Mouse (Mus musculus): ENCODE data around the gene Gm17359.

The Gm17359 gene

GRCm38 (mm10) chr3:79475980-79476379 is 139.5 kb downstream of the Gm17359 start:
- DNase-seq (ENCODE audit: low spot score): no peak

GRCm38 (mm10) chr3:79478400-79478799 is 141.9 kb downstream of the Gm17359 start:
- no peak for DNase-seq (ENCODE audit: low spot score)

DNA sequence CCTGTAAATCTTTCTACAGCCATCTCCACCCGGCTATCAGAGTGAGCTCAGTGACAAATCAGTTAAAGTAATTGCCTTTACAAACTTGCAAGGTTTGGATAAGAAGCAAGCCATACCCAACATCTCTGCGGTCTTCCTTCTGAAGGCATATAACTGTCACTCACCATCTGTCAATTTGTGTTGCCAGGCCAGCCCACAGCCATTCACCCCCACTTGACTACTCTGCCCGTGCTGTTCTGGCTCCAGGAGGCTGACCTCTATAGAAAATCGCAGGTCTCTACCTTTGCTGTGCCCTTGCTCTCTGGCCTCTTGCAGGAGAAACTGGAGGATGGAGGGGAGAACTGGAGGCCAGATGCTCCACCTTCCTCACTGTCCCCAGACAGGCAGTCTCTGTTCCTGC is 142.4 kb downstream of the Gm17359 start:
- no peak for DNase-seq (ENCODE audit: low spot score)

- DNase-seq (ENCODE audit: low spot score): no peak
Measured at GRCm38 (mm10) chr3:79484286-79485063, 148.0 kb downstream of the Gm17359 start.

DNA sequence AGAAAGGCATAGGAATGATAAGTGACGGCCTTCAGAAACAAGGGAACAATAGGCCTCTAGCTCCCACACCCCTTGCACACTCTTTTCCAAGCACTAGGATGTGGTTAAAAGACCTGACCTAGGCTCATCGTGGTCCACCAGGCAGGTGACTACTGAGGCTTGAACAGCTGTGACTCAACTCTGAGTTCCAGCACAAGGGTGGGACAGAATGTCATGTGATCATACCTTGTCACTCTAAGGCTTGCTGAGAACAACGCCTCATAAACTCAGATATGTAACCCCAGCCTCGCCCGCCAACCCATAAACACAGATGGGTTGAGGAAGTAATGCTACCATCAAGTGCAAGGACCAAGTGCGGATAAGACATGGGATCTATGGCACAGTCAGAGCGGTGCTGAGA is 151.6 kb downstream of the Gm17359 start:
- no peak for DNase-seq (ENCODE audit: low spot score)

- DNase-seq (ENCODE audit: low spot score): no peak
Measured at GRCm38 (mm10) chr3:79490102-79490501, 153.6 kb downstream of the Gm17359 start.

GRCm38 (mm10) chr3:79491614-79492013 is 155.2 kb downstream of the Gm17359 start:
- no peak for DNase-seq (ENCODE audit: low spot score)

DNA sequence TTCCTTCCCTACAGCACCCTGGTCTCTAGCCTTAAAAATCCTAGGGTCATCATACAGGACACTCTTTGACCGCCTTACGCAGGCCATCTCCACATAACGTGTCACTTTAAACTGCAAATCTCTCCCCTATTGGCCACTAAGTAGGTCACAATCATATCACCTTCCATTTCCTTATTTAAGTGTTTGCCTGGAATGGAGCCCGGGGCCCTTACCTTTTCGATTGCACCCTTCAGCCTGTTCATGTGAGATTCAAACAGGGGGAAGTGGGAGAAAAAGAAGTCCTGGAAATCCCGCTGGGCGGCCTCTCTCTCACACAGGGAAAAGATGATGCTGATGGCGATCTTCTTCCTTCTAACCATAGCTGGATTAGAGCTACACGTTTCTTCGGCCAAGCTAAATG is 156.6 kb downstream of the Gm17359 start:
- no peak for DNase-seq (ENCODE audit: low spot score)

DNA sequence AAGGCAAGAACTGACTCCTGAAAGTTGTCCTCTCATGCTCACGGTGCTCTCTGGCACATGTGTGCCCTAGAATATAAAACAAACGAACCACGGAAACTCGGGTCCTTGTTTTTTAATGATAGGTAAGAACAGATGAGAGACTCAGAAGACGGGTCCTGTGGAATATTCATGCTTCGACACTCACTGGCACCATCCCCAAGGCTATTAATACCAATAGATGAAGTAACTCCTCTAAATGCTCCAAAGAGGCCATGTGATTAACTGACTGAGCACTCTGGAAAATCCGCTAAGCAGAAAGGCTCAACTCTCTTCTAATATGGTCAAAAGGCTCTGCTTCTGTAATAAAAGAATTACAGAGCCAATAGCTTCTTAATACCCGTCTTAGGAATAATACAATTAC is 157.6 kb downstream of the Gm17359 start:
- no peak for DNase-seq (ENCODE audit: low spot score)

- DNase-seq (ENCODE audit: low spot score): no peak
Measured at GRCm38 (mm10) chr3:79495151-79495550, 158.7 kb downstream of the Gm17359 start.

DNA sequence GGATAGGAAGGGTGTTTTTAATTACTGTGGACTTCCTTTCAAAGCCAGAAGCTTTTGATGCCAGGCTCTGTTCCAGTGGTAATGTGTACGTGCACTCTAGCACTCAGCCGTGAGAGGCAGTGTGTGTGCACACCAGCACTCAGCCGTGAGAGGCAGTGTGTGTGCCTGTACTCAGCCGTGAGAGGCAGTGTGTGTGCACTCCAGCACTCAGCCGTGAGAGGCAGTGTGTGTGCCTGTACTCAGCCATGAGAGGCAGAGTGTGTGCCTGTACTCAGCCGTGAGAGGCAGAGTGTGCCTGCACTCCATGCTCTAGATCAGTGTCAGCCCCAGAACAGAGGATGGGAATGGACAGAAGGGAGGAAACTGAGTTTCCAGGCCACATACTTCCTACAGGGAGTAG is 160.2 kb downstream of the Gm17359 start:
- DNase-seq (ENCODE audit: low spot score): no peak

- no peak for DNase-seq (ENCODE audit: low spot score)
Measured at GRCm38 (mm10) chr3:79500279-79500678, 163.8 kb downstream of the Gm17359 start.

GRCm38 (mm10) chr3:79501166-79501728 is 164.8 kb downstream of the Gm17359 start:
- no peak for DNase-seq (ENCODE audit: low spot score)
